Mouse (Mus musculus) spleen, adult 2 months (tissue): Measurements from ENCODE around the gene Slc30a4. TPM values are rescaled to one million over a fixed set of nuclear protein-coding genes. Genes with fewer than 3 reads are reported as not detected.
A peak's percentile ranks its signal among the peaks of the same experiment; 100 is the strongest.

Experiments used
- DNase-seq, 2 experiments: peaks; one replicate each; pipeline versions ENCODE4 v3.0.0 to v3.0.0-alpha.2; 2012 to 2021; ENCODE audit warnings: low spot score in 2 of 2, low read depth in 1 of 2
- H3K27ac ChIP-seq: fragments of 200-500 bp; 2 replicates; pipeline ENCODE4 v1.5.1; 2012; ENCODE audit warnings: low read length, inconsistent platforms; ENCODE audit not compliant: insufficient read depth
- H3K27me3 ChIP-seq: fragments of 200-500 bp; 2 replicates; pipeline ENCODE4 v1.6.1; 2012; ENCODE audit warnings: mild to moderate bottlenecking, moderate library complexity, low read length, inconsistent platforms; ENCODE audit not compliant: control insufficient read depth, insufficient read depth
- H3K36me3 ChIP-seq: fragments of 200-500 bp; 2 replicates; pipeline ENCODE4 v1.6.1; 2012; ENCODE audit warnings: mild to moderate bottlenecking, low read length, inconsistent platforms; ENCODE audit not compliant: control insufficient read depth, insufficient read depth
- H3K4me1 ChIP-seq: fragments of 200-500 bp; 2 replicates; pipeline ENCODE4 v1.6.1; 2011; ENCODE audit warnings: inconsistent platforms; ENCODE audit not compliant: control insufficient read depth, insufficient read depth, insufficient read length
- H3K4me3 ChIP-seq: fragments of 200-500 bp; 2 replicates; pipeline ENCODE4 v1.5.1; 2011; ENCODE audit warnings: mild to moderate bottlenecking, inconsistent platforms; ENCODE audit not compliant: insufficient read depth, insufficient read length; ENCODE audit errors: extremely low read depth
- CTCF ChIP-seq: fragments of 200-500 bp; IDR thresholded peaks from 2 replicates; pipeline ENCODE4 v1.5.1; 2011; ENCODE audit warnings: mild to moderate bottlenecking, inconsistent platforms; ENCODE audit not compliant: insufficient read depth, insufficient read length, insufficient replicate concordance; ENCODE audit errors: extremely low read depth
- POLR2A ChIP-seq: fragments of 200-500 bp; IDR thresholded peaks from 2 replicates; pipeline ENCODE4 v1.6.1; 2011; ENCODE audit warnings: low read depth, low read length, inconsistent platforms
- WGBS: fragments of 180-500 bp; shearing (Covaris S2); methylation state at CpG from one replicate; pipeline ENCODE4 v1.1.7; 2018; 5-methylcytosine and 5-hydroxymethylcytosine counted together
- polyA plus RNA-seq: library from polyadenylated mRNA; depleted of rRNA; stranded (reverse); fragments of >200 nt; gene quantifications from 2 replicates; pipeline ENCODE4 v1.2.3, GENCODE M21; 2012

Gene Slc30a4
- polyA plus RNA-seq, 1 experiment, result 1.8 TPM

DNA sequence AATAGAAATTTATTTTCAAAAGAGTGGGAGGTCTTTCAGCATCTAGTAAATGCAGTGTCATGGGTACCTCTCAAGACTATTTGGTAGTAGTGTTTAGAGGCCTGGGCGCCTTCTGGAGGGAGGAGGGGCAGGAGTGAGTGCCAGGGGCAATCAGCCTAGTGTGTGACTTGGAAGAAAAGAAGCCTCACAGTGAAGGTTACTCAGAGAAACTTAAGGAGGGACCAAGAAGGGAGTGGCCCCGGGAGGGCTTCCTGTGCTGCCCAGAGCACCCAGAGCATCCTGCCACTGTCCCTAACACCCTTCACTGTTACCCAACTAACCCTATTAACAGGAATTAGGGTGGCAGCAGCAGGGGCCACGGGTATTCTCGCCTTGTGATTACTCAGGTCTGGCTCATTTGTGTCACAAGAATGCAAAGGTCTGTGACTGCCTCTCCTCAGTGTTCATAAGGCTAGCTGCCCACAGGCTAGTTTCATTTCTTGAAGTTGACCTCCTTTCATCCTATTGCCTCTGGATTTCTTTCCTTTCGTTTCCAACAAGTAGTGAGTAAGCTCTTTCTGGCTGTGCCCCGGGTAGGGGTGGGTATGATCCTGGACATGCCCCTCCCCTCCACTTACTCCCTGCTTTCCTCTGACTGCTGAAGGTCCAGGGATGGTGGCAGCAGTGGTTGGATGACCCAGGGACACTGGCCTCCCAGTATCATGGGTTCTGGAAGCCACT lies 37.0 kb downstream of the Slc30a4 start:
- no peak for DNase-seq
- Histone ChIP-seq H3K27me3 (no peaks in the 10 kb centered on the region), H3K4me1 (no peaks in the 10 kb centered on the region; the same call in 1 of the 2 replicates), H3K27ac (no peak overlapping the region), H3K36me3 (no peaks in the 10 kb centered on the region), H3K4me3 (no peak overlapping the region)
- TF ChIP-seq POLR2A, result no peak
- TF ChIP-seq CTCF, result no peak
- WGBS, result 59% methylated on average over 6 of the region's 6 CpGs

DNA sequence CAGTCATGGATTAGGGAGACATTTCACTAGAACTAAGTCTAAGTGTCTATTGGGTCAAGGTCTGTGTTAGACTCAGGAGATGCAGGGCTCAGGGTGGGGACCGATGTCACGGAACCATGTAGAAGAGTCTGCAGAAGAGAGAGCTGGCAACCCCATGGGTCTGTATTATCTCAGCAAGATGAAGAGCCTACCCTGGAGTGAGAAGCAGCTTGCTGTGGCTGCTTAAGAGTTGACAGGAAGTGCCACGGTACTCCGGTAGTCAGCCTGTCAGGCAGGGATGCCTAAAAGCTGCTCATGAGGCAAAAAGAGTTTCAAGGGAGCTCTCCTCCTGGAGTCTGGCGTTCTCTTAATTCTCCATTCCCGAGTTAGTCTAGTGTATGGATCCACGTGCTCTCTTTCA lies 42.6 kb downstream of the Slc30a4 start:
- Histone ChIP-seq H3K27me3 (no peaks in the 10 kb centered on the region), H3K36me3 (no peaks in the 10 kb centered on the region), H3K27ac (no peak overlapping the region), H3K4me3 (no peak overlapping the region), H3K4me1 (no peaks in the 10 kb centered on the region)
- DNase-seq, result no peak
- no peak for TF ChIP-seq CTCF
- no peak for TF ChIP-seq POLR2A
- WGBS, result 63% methylated on average over 7 of the region's 7 CpGs

DNA sequence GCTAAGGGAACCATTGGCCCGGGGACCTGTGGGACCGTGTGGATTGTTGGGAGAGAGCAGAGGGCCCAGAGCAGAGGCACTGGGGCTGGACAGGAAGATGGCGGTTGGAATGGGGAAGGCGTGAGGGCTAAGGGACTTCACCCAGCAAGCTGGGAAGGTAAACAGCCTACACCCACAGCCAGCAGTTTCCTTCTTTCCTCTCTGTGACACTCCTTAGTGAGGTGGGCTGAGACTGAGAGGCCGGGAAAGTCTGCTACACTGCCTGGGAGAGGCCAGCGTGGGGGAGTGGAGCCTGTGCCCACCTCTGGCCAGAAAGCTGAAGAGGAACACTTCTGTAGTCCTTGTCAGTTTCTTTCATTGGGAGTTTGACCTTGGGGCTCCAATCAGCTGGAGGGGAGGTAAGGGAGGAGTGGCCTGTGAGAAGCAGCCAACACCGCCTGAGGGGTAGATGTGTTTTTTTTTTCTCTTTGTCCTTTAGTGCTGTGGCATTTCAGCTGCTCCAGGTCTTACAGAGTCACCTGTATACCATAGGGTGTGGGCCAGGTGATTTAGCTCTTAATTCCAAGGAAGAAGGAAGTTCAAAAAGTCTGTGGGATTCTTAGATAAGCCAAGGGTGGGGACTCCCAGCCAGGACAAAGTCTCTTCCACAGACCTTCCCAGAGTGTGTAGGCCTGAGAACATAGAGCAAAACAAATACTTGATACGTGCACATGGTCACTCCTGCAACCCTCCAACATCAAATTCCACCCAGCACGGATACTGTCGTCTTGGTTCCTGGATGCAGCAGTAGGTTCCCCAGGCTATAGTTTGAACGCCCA lies 44.5 kb downstream of the Slc30a4 start:
- Histone ChIP-seq H3K4me1 (no peaks in the 10 kb centered on the region), H3K4me3 (no peak overlapping the region), H3K27me3 (no peaks in the 10 kb centered on the region), H3K27ac (no peak overlapping the region), H3K36me3 (no peaks in the 10 kb centered on the region)
- TF ChIP-seq POLR2A (no peak), CTCF (no peak)
- DNase-seq, result no peak
- 79% methylated on average over 11 of the region's 11 CpGs for WGBS

DNA sequence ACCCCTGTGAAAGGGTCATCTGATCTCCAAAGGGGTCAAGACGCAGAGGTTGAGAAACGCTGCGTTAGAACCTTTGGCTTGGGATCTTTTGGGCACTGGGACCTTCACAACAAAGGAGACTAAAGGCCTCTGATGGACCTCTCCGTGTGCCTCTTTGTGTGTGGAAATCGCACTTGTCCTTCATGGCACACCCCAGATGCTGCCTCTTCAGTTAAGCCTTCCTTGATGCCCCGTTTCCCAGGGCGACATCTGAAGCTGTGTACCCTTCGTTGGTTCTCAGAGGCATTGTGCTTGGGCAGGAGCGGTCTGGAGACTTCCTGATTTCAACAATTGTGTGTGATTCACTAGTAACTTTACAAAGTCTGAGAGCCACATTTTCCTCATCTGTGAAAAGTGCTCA lies 45.7 kb downstream of the Slc30a4 start:
- 75% methylated on average over 9 of the region's 9 CpGs for WGBS
- TF ChIP-seq POLR2A, result no peak
- no peak for TF ChIP-seq CTCF
- H3K27ac ChIP-seq, result no peak overlapping the region

DNA sequence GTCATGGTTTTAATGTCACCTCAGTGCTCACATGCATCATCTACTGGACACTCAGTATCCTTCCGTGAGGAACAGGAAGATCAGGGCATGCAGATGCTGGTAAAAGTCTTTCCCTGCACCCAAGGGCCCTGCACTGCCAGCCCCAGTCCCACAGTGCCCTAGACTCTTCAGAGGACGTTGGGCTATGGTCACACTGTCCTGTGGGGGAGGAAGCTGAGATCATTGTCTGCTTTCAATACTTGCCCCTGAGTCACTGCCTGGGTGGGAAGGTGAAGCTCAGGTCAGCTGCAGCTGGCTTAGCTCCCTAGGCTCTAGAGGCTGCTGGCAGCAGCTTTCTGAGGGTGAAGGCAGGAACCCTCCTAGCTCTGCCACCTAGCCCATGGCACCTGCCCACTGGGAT lies 46.4 kb downstream of the Slc30a4 start:
- no peaks in the 10 kb centered on the region for H3K36me3 ChIP-seq
- H3K4me1 ChIP-seq, result peaks cover 9% of the 10 kb centered on the region
- no peak for DNase-seq
- 42% methylated on average over 2 of the region's 2 CpGs for WGBS
- no peak overlapping the region for H3K4me3 ChIP-seq
- H3K27ac ChIP-seq, result no peak overlapping the region
- no peaks in the 10 kb centered on the region for H3K27me3 ChIP-seq
- TF ChIP-seq POLR2A (no peak), CTCF (no peak)

More for the DNA sequence above, 45.7 kb downstream of the Slc30a4 start:
- H3K36me3 ChIP-seq, result no peaks in the 10 kb centered on the region
- no peak overlapping the region for H3K4me3 ChIP-seq
- peaks cover 2% of the 10 kb centered on the region for H3K4me1 ChIP-seq
- no peak for DNase-seq
- no peaks in the 10 kb centered on the region for H3K27me3 ChIP-seq

DNA sequence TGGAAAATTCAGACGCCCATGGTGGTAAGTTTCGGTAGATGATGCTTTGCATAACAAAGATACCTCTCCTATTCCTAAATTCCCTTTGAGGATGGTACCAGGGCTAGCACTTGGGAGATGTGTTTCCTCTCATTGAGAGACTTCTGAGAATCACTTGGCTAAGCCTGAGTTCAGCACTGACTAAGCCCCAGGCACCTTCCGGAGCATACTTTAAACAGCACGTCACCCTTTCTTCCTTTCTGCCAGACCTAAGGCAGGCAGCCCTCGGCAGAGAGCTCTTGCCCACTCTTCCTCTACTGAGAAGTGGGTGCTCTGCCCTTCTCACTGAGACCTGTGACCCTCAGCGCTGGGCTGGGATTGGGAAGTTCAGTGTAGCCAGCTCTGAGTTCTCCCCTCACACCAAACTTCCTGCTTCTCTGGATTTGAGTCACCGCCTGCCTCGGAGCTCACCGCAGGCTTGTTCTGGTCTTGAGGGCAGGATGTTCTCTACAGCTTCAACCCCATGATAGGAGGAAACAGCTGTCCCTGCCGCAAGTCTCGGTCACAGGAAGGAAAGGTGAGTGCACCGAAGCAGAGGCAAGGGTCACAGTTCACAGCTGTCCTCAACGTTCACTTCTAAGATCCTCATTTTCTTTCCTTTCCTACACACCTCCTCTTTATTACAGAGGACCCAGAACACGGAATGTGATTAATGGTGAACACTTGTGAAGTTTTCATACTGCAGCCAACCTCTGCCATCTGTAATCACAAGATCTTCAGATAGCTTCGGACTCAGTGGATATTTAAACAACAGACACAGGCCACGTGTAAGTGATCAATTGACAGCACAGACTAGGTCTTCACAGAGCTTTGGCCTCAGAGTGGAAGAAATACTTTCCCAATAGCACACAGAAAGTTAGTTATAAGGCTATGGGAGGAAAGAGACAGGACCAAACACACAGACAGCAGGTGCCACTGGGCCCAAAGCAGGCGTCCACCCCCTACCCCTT lies 50.1 kb downstream of the Slc30a4 start:
- DNase-seq, result peak; percentile 82
- TF ChIP-seq POLR2A (no peak), CTCF (no peak)

More for the DNA sequence above, 50.1 kb downstream of the Slc30a4 start:
- Histone ChIP-seq H3K36me3 (no peaks in the 10 kb centered on the region), H3K27me3 (no peaks in the 10 kb centered on the region), H3K4me1 (peaks cover 13% of the 10 kb centered on the region), H3K27ac (peak overlapping the region; percentile 96), H3K4me3 (peak overlapping the region; percentile 28; the same call in 1 of the 2 replicates)
- WGBS, result 5% methylated on average over 17 of the region's 17 CpGs
